Mouse (Mus musculus): ENCODE data around the gene Map3k4.

The Map3k4 gene

DNA sequence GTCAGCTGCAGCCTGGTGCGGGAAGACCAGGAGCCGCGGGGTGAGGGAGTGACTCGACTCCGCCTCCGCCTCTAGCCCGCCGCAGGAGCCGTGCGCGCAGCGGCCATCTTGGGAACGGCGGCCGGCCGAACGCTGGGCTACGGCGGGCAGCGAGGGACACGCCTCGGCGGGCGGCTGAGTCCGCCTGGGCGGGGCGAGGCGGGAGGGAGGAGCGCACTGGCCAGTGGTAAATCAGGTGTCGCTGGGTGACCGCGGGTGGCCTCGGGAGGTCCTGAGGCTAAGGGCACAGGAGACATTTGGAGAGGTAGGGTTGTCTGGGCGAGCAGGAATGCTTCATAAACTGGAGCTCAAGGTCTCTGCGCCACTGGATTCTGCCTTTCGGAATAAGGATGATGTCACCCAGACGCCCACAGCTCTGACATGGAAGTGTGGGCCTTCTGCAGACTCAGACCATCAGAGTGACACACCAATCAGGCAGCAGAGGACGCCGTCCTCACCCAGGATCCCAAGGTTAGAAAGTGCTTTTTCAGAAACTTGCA lies at the start of gene Map3k4:
TSS of gene Map3k4 (minus strand) at position 134 of the 539 bp plus-strand sequence.
- peak; percentile 84 for DNase-seq (ENCODE audit: low read depth, low spot score)

DNA sequence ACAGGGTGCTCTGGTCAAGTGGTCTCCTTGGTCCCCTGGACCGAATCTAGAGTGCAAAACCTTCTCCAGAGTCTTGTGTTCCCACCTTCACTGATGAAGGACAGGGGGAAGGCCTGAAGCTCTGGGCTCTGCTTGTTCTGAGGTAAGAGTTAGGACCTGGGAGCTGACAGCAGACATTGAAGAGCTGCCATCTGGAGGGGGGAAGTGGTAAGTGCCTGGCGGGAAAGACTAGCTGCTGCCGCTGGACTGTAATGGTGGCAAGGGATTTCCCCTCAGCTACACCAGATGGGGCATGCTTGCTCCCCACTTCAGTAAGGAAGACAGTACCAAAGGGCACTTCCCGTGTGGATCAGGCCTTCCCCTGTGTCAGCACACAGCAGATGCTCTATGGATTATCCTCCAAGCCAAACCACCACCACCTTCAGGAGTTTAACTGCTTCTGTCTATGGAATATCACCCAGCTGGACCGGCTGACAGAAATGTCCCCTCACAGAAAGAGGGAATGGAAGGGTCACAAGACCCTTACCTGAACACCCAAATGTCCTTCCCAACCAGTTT lies 48.9 kb upstream of the Map3k4 start:
- DNase-seq (ENCODE audit: low read depth, low spot score): peak; percentile 29

DNA sequence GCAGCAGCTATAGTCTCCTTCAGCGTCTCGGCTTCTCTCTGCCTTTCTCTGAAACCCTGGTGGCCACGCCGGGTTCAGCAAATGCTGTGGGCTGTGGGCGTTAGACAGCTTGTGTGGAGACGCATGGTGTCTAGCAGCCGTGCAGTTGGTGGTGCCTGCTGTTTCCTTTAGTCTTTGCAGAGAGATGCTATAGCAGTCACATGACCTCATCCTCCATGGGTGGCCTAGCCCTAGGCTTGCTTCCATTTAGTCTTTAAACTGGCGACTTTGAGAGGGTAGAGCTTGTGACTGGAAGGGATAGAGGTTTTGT lies 45.8 kb upstream of the Map3k4 start:
- no peak for DNase-seq (ENCODE audit: low read depth, low spot score)

DNA sequence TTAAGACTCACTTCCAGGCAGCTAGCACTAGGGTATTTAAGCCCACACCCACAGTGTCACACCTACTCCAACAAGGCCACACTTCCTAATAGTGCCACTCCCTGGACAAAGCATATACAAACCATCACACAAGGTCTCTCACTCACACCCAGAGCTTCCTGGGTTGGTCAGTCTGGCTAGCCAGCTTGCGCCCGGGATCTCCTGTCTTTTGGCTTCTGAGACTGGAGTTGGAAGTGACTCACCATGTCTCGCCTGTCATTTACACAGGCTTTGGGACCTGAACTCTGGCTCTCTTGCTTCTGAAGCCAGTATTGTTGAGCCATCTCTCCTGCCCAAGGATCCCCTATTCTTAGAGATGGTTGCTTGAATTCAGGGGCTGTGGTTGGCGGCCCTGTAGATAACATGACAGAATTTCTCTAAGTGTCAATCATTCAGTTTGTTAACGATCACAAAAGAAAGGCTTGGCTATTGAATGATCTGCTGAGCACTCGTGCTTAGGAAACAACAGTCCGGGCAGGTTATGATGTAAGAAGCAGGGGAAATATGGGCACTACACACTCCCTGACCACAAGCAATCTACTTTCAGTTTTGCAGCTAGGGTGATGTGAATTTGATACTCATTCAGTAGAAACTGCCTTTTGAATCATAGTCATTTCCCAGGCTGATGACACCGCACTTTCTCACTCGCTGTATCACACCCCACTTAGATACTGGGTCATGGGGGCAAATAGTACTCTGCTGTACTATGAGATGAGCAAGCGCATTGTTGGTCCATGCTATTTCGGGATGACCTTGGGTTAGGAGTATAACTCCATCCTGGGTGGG lies 45.2 kb upstream of the Map3k4 start:
- no peak for DNase-seq (ENCODE audit: low read depth, low spot score)

DNA sequence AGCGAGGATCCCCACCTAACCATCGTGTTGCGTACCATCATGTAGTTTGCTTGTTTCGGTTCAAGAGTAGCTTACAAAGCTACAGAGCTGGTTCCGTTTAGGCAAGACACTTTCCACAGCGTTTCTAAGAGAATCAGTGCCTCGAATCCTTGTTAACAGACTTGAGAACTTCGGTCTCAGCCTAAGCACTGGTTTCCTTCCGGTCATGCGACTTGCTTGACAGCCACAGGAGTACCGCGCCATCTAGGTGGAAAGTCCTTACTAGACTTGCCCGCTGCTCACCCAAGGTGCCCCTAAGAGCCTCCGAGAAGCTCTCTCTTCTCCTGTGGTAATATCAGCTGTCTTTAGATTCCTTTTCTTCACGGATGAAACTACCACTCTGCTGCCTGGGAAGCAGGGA lies 41.3 kb upstream of the Map3k4 start:
- no peak for DNase-seq (ENCODE audit: low read depth, low spot score)

DNA sequence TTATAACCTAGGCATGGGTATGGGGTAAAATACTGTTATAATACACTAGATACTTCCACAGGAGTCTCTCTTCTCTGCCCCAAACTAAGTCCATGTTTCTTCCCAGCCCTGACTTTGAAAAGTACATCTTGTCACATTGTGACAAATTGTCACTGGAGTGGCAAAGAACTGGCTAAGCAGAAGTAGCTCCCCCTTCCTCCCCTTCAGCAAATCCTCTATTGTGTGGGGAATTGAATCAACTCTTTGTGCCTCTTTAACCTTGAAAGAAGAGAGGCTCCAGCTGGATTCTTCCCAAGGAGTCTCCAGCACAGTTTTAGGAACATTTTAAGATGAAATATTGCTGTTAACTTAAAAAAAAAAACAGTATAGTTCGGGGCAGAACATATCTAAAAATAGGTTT lies 34.2 kb upstream of the Map3k4 start:
- no peak for DNase-seq (ENCODE audit: low read depth, low spot score)

DNA sequence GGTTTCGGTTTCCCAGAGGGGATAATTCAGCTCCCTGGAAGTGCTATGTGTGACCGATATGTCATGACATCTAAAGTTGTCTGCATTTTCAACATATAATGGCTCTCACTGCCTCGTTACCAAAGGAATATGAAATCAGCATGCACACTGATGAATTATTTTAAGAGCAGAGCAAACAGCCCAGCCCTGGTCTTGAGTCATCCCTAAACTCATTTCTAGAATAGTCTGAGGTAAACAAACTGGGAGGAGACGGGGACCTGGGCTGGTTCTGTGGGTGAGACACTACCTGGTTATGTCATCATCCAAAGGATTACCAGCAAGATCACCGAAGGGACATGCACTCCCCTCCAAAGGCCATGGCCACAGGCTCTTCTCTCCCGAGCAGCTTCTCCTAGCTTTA lies 33.0 kb upstream of the Map3k4 start:
- DNase-seq (ENCODE audit: low read depth, low spot score): no peak

DNA sequence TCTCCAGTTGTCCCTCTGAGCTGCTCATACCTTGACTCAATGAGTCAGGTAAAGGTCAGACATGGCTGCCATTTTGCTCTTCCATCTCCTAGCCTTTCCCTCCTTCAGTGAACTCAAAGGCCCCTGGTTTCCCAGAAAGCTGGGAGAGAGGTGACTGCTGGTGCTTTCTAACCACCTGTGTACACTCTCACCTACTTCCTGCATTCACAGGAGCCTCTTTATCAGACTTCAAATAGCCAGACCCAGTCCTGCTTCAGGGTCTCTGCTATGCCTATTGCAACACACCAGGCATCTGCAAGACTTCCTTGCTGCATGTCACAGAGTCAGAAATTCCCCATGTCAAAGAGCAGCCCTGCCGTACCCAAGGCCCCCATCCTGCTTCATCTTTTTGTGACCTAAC lies 28.9 kb upstream of the Map3k4 start:
- DNase-seq (ENCODE audit: low read depth, low spot score): no peak

DNA sequence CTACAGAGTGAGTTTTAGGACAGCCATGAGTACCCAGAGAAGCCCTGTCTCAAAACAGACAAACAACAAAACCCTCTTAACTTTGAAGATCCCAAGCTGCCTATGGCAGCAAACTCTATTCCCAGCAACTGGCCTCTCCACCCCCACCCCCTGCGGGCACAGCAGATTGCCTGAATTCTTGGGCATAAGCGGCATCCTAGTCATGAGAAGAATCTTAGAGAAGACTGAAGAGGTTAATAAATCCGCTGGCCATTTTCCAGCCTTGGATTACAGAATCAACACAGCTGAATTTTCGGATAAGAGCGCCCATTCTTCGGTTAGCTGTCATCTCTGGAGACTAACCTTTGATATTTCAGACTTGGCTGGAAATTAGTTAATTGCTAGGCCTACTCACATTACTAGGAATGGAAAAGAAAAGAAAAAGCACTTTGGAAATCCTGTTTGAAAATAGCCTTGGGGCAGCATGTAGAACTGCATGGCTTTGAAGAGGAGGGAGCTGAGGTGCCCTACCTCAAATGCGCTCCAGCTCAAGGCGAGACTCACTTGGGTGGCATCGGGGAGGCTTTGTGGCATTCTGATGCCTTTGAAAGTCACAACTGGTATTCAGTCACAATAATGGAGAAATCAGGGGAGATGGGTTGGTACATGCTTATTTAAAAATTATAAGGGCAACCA lies 25.2 kb upstream of the Map3k4 start:
- DNase-seq (ENCODE audit: low read depth, low spot score): no peak

DNA sequence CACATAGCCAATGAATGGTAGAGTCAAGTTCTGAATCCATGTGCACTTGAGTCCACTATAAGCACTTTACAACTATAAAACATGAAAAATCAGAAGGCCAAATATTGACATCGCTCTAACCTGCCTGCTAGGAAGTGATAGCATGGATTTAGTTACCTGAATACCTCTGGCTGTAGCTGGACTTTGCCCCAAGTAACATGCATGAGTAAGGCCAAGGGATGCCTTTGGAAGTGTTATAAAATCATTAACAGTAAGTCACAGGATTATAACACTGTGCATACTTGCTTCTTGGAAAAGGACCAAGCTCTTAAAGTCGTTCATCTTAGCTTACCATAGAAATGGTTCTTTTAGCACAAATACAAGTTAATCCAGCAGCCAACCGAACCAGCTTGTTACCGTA lies 18.6 kb upstream of the Map3k4 start:
- no peak for DNase-seq (ENCODE audit: low read depth, low spot score)

DNA sequence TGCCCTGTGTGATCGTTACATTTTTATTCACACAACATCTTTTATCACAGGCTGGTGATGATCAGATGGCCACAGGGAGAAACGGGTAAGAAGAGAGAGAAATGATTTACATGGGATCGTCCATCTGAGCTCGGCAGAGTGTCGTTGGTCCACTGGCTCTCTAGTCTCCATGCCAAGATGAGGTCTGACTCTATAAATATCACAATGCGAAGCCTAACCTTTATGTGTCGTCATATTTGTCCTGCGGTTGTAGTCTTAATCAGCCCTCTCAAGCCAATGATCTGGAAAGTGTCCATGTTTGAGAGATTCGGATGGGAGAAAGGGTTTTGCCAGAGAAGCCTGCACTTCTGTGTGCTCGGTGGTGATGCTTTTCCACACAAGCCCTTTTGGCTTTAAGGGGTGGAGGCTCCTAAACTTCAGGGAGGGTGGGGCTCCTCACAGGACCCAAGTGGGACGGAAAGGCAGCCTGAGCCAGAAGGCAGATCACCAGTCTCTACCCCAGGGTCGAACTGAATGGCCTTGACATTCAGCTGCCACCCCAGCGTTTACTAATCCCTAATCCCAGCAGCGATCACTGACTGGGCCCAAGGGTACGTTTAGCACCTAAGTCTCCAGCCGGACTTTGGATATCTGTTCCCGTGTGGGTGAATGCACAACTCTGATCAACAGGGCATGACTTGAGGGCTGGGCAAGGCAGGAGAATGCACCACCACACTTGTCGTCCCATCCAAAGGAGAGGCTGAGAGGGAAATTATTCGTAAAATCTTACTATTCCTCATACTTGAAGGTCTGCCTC lies 17.7 kb upstream of the Map3k4 start:
- DNase-seq (ENCODE audit: low read depth, low spot score): no peak

DNA sequence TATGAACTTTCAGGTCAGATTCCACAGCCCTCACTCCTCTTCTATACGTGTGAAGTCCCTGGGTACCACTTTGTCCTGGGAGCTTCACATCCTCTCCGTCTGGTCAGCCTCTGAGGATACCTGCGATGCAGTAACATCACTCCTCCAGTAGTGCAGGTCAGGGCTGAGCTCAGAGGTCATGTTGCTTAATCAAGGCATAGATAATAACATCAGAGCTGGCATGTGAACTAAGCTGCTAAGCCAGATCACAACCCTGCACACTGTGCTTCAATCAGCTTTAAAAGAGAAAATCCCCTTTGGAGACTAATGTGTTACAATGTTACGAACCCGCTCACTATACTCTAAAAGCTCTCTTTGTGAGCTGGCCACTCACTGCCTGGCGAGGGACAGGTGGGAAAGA lies 16.5 kb upstream of the Map3k4 start:
- DNase-seq (ENCODE audit: low read depth, low spot score): peak; percentile 30

DNA sequence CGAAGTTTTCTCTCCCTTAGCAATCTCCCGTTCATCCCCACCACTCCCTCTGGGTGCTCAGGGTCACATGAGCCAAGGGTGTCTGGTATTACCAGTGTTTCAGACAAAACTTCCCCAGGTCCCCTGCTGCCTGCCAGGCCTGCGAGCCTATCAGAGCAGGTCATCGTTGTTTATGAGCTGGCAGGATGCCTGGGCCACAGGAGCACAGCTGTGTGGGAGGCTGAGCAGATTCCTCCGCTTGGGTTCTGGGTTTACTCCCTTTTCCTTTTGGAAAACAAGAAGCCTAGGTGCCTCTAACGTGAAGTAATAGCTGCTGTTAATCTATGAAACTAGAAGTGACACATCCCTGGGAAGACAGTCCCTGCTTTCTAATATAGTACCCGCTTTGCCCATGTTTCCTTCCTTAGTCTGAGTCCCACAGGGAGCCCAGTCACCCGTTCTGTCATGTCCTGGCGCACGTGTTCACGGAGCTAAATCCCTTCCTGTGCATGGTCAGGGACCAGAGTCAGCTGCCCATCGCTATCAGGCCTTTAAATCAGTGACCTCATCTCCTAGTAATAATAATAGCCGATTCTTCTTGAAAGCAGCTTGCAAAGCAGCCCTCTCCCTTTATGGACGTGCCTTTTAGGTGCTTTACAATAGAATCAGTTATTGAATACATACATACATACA lies 9.4 kb upstream of the Map3k4 start:
- no peak for DNase-seq (ENCODE audit: low read depth, low spot score)

DNA sequence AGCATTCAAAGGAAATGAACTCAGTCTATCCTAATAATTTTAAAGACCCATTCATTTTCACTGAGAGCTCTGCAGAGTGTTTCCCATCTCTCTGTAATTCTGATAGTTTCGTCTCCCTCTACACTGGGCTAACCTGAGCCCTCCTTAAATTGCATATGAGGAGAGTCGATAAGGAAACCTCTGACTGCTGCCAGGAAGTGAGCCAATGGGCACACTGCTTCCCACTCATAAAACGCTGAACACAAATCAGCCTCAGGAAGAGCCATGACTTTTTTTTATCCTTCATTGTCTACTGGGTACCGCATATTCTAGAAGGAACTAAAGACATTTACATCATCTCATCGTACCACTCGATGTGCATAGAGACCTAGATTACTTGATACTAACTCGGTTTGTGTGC lies 1.2 kb upstream of the Map3k4 start:
- DNase-seq (ENCODE audit: low read depth, low spot score): no peak

DNA sequence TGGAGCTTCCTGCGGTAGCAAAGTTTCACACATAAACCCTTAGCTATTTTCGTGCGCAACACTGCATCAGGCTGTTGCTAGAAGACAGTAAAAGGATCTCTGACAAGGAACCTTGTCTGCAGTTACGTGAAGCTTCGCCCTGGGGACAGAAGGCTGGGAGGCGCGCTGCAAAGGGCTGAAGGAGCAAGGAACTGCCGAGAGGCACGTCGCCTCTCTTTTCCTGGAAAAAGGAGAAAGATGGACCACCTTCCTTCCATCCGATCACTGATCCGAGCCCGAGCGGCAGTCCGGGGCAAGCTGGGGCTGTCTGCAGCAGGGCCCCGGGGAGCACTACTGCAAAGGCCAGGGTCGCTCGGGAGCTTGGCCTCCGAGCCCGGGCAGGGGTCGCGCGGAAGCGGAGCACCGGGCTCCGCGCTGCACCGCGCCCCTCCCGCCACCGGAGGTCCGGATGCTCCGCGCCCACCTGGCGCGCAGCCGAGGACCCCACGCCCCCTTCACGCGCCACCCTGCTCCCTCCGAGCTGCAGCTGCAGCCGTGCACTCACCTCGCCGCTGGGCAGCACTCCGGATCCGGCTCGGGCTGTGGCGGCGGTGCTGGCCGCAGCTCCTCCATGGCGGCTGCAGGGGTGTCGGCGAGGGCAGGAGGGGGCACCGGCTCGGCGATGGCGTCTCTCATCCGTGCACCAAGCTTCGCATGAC lies 493 bp downstream of the Map3k4 start:
- no peak for DNase-seq (ENCODE audit: low read depth, low spot score)

DNA sequence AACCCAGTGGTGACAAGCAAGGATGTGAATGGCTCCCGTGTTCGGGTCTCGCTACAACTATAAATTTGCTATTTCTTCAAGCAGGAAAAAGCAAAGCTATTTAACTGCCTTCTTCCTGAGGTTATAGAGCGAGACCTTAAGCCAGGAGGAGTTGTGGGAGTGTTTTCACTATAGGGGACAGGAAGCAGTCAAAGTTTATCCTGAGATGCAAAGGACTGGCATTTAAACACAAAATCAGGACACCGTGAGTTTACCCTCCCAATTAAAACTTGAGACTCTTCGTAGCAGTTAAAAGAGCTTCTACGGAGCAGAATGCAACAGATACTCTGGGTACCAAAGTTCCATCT lies 1.0 kb downstream of the Map3k4 start:
- DNase-seq (ENCODE audit: low read depth, low spot score): no peak

DNA sequence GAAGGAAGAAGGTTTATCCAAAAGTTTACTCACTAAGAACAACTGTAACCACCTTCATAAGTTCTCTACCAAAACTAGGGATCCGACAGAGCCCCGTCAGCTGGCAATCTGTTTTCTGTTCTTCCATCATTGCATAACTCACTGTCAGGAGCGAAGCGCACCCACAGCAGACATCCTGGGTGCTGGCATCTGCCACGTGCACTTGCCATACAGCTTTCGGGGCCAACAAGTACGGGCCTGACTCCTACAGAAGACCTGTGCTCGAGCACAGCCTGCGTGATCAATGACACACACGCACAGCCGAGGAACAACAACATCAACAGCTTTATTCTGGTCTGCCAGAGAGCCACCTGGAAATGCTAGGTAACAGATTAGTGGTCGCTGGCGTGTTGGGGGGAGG lies 2.3 kb downstream of the Map3k4 start:
- DNase-seq (ENCODE audit: low read depth, low spot score): no peak

DNA sequence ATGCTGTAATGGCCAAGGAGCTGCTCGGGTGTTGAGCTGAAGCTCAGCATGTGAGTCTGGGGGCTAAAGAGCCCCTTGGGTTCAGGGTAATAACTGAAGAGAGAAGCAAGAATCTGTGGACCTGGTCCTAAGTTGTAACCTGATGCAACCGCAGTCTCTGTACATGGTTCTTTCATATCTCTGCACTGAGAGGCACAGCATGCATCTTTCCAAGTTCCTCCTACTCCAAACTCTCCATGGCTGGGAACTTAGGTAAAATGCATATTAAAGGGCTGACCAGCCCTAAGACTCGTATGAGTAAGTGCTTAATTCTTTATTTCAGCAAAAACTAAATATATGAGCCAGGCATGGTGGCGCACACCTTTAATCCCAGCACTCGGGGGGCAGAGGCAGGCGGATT lies 6.3 kb downstream of the Map3k4 start:
- no peak for DNase-seq (ENCODE audit: low read depth, low spot score)

DNA sequence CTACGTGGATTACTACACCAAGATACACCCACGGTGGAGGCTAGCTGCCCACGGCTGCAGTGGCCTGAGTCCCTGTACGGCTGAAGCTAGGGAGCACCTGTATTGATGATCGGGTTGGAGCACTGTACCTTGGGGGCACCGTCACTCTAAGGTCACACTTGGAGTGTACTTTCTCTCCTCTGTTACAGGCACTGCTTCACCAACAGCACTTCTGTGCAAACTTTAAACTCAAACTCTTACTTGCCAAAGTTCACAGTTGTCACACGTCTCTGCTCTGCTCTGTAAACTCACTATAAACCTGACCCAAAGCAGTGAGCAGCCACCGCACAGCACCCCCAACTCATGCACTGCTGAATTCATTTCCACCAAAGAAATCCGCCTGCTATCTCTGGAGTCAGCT lies 9.1 kb downstream of the Map3k4 start:
- DNase-seq (ENCODE audit: low read depth, low spot score): no peak

DNA sequence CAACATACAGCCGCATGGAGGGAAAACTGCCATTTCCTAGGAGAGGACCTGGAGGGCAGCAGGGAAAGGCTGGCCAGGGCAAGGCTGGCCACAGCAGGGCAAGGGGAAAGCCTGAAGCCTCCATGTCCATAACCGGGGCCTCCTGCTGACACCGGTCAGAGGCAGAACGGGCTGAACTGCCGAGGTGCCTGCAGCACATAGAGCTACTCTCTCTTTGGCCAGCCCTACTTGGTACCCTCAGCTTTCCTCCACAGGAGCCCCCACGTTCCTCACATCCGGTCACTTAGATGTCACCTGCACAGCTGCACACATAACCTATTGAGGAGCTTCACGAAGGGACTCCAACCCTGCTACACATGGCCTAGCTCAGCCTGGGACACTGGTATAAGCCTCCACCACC lies 9.5 kb downstream of the Map3k4 start:
- DNase-seq (ENCODE audit: low read depth, low spot score): no peak
